Mouse (Mus musculus) cerebral cortex, adult 2 months (tissue): ENCODE measurements around the gene Mrpl57.

Experiments
- WGBS: fragments of 180-500 bp; shearing (Covaris S2); methylation state at CpG from one replicate; pipeline ENCODE4 v1.1.7; 2018; 5-methylcytosine and 5-hydroxymethylcytosine counted together

Gene Mrpl57

DNA sequence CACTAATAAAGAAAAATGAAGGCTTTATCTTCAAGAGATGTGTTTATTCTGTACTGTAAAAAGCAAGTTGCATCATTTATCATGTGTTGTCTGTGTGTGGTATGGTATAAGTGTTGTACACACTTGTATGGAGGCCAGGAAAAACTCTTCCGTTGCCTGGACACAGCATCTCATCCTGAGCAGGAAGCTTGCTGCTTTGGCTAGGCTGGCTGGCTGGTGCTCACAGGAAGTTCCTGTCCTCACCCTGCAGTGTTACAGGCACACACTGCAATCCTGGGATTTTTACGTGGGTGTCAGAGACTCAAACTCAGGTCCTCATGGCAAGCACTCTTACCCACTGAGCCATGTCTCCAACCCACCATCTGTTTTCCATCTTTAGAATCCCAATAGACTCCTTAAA is 37.1 kb downstream of the Mrpl57 start:
- 41% methylated on average over 2 of the region's 2 CpGs for WGBS

DNA sequence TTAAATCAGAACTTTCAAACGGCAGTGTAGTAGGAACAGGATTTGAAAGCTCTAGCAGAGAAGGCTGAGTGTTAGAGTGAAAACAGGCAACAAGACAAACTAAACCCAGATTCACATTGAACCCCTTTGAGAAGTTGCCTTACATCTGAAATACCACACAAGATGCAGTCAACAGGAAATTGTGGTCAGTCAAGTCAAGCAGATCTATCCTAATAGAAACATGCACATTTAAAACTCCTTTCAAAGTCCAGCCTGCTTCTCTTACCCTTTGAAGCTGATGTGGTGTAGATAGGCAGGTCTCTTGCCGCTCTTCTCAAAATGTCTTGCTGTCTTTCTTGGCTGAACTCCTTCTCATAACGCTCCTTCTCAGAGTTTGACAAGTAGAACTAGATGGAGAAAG is 39.2 kb downstream of the Mrpl57 start:
- 69% methylated on average over 3 of the region's 3 CpGs for WGBS

- WGBS = 67% methylated on average over 3 of the region's 3 CpGs
Observed at GRCm38 (mm10) chr14:57866676-57867276, 40.7 kb downstream of the Mrpl57 start.

DNA sequence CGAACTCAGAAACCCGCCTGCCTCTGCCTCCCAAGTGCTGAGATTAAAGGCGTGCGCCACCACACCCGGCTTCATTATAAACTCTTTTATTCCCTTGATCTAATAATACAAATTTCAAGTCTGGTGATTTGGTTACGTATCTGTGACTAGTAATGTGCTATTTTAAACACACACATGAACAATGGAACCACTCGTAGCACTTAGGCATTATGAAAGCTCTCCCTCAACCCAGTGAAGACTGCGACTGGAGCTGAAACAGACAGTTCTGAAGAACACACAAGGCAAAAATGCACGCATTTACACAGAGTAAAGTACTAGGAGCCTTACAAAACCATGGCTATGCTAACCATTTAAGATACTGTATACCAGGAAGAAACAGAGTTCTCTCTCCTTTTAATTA is 51.9 kb downstream of the Mrpl57 start:
- 85% methylated on average over 9 of the region's 9 CpGs for WGBS
